Mouse (Mus musculus) midbrain, embryonic 11.5 days (tissue): ENCODE results near the gene Ctsk. TPM values are rescaled to one million over a fixed set of nuclear protein-coding genes. Genes with fewer than 3 reads are reported as not detected.
A peak's percentile ranks its signal among the peaks of the same experiment; 100 is the strongest.

Source experiments
- ATAC-seq: fragments of 200-750 bp; cut with Nextera tagmentation; 2 replicates; pipeline ENCODE4 v1.8.0; 2017; ENCODE audit warnings: moderate TSS enrichment, moderate library complexity; ENCODE audit not compliant: low FRiP score
- DNase-seq: peaks from one replicate; pipeline ENCODE4 v3.0.0; 2015; ENCODE audit warnings: low spot score; ENCODE audit errors: missing footprints
- H3K27ac ChIP-seq: fragments of 300-500 bp; sonication (generic); 2 replicates; pipeline ENCODE4 v1.5.1; 2014; ENCODE audit warnings: low read depth, low read length
- H3K27me3 ChIP-seq: fragments of 300-500 bp; sonication (generic); 2 replicates; pipeline ENCODE4 v1.6.1; 2014; ENCODE audit warnings: mild to moderate bottlenecking, low read length, moderate library complexity, mixed read lengths; ENCODE audit not compliant: control insufficient read depth, insufficient read depth
- H3K36me3 ChIP-seq: fragments of 300-500 bp; sonication (generic); 2 replicates; pipeline ENCODE4 v1.6.1; 2014; ENCODE audit warnings: mild to moderate bottlenecking, low read length, moderate library complexity, mixed read lengths; ENCODE audit not compliant: control insufficient read depth, insufficient read depth
- H3K4me1 ChIP-seq: fragments of 300-500 bp; sonication (generic); 2 replicates; pipeline ENCODE4 v1.6.1; 2014; ENCODE audit warnings: low read length; ENCODE audit not compliant: control insufficient read depth, insufficient read depth
- H3K4me2 ChIP-seq: fragments of 300-500 bp; sonication (generic); 2 replicates; pipeline ENCODE4 v1.6.1; 2014; ENCODE audit warnings: mild to moderate bottlenecking, moderate library complexity
- H3K4me3 ChIP-seq: fragments of 300-500 bp; sonication (generic); 2 replicates; pipeline ENCODE4 v1.5.1; 2014; ENCODE audit warnings: low read depth, low read length
- H3K9ac ChIP-seq: fragments of 300-500 bp; sonication (generic); 2 replicates; pipeline ENCODE4 v1.6.1; 2014; ENCODE audit warnings: low read length
- H3K9me3 ChIP-seq: fragments of 300-500 bp; sonication (generic); 2 replicates; pipeline ENCODE4 v1.6.1; 2016; ENCODE audit warnings: low read length; ENCODE audit not compliant: control insufficient read depth
- WGBS: fragments of 180-500 bp; shearing (Covaris S2); extraction: QIAGEN DNeasy Blood & Tissue Kit; methylation state at CpG from one replicate; pipeline ENCODE4 v1.1.7; 2014; 5-methylcytosine and 5-hydroxymethylcytosine counted together
- polyA plus RNA-seq: library from polyadenylated mRNA; unstranded; fragments of >200 nt; fragmentation: Nextera tagmentation; extraction: Ambion mirVana; gene quantifications from 2 replicates; pipeline ENCODE4 v1.2.1, GENCODE M21; 2014

The Ctsk gene
- 6.7 and 8.0 TPM in 2 replicates for polyA plus RNA-seq

DNA sequence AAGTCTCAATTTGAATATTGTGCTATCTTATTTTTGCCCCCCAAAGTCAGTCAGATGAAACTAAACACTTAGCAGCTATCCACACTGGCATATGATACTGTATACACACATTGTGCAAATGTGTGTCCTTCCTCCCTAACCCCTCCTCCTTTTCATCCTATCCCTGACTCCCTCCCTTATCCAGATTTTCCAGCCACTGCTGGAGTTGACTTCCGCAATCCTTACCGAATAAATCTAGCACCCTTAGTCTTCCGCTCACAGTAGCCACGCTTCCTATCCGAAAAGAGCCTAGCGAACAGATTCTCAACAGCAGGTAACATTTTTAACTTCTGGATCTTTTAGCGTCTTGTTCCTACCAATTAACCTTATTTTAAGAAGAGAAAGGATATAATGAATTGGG is at the start of gene Ctsk:
Gene Ctsk (plus strand): TSS at position 233 of the 400 bp plus-strand sequence.
- H3K27me3 ChIP-seq: no peaks in the 10 kb centered on the region
- 87% methylated on average over 7 of the region's 7 CpGs for WGBS
- DNase-seq: no peak
- no peak within 1 kb of the TSS for H3K4me3 ChIP-seq
- no peak within 1 kb of the TSS for H3K9ac ChIP-seq
- H3K36me3 ChIP-seq: no peaks in the 10 kb centered on the region; the same call in 1 of the 2 replicates
- H3K9me3 ChIP-seq: no peaks in the 10 kb centered on the region
- peaks cover 2% of the 10 kb centered on the region; the same call in 1 of the 2 replicates for H3K4me1 ChIP-seq
- ATAC-seq: no peak
- no peak within 1 kb of the TSS for H3K27ac ChIP-seq
- no peak within 1 kb of the TSS for H3K4me2 ChIP-seq

DNA sequence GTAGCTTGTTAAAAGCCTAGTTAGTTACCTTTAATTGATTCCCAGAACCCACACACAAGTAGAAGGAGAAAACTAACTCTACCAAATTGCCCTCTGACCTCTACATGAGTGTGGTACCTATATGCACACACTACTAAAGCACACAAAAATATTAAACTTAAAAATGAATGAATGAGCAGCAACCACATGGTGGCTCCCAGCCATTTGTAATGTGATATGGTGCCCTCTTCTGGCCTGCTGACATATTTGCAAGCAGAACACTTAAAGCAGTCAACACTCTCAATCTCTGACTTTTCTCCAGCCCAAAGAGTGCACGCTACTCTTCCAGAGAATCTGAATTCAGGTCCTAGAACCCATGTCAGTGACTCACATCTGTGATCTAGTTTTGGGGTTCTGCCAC is 48.6 kb upstream of the Ctsk start:
- Histone ChIP-seq H3K36me3 (0 out of 2 replicates have a peak, but pooled peaks cover 2% of the 10 kb centered on the region), H3K27ac (no peak overlapping the region), H3K27me3 (no peaks in the 10 kb centered on the region), H3K9me3 (no peaks in the 10 kb centered on the region), H3K4me1 (no peaks in the 10 kb centered on the region), H3K9ac (no peak overlapping the region), H3K4me3 (no peak overlapping the region), H3K4me2 (no peak overlapping the region)
- ATAC-seq (no peak), DNase-seq (peak; percentile 87)
- WGBS: 63% methylated on average over 1 of the region's 1 CpGs

DNA sequence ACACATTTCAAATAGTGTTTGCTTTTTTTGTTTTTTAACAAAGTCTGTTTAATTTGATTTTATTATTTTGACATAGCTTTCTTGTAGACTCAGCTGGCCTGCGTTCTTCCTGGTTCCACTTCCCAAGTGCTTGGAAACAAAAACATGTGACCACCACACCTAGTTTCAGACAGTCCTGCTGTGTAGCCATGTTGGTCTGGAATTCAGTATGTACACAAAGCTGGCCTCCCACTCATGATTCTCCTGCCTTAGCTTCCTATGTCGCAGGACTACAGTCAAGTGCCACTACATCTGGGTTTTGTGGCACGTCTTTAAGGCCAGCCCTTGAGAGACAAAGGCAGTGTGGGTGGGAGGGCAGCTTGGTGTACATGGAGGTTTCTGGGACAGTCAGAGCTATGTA is 48.1 kb upstream of the Ctsk start:
- no peaks in the 10 kb centered on the region for H3K4me1 ChIP-seq
- no peak overlapping the region for H3K9ac ChIP-seq
- H3K4me2 ChIP-seq: no peak overlapping the region
- DNase-seq (no peak), ATAC-seq (no peak)
- no peaks in the 10 kb centered on the region for H3K9me3 ChIP-seq
- H3K4me3 ChIP-seq: no peak overlapping the region
- 89% methylated on average over 3 of the region's 3 CpGs for WGBS
- H3K36me3 ChIP-seq: 0 out of 2 replicates have a peak, but pooled peaks cover 2% of the 10 kb centered on the region
- H3K27ac ChIP-seq: no peak overlapping the region
- no peaks in the 10 kb centered on the region for H3K27me3 ChIP-seq

DNA sequence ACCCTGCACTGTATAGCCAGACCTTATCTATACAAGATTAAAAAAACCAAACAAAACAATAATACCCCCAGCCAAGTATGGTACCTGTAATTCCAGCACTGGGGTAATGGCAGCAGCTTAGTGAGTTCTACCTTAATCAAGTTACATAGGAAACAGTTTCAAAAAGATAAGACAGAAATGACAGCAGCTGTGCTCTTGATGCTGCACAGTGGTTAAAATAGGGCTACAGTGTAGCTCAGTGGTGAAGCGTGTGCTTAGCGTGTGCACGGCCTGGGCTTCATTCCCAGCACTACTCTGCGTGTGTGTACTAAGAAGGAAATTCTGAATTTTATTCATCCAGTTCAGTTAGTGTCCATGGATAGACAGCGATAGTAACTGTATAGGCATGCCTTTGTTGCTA is 42.7 kb upstream of the Ctsk start:
- Histone ChIP-seq H3K4me3 (no peak overlapping the region), H3K27me3 (no peaks in the 10 kb centered on the region), H3K4me2 (no peak overlapping the region), H3K4me1 (no peaks in the 10 kb centered on the region), H3K27ac (no peak overlapping the region), H3K9me3 (no peaks in the 10 kb centered on the region), H3K9ac (no peak overlapping the region), H3K36me3 (0 out of 2 replicates have a peak, but pooled peaks cover 2% of the 10 kb centered on the region)
- ATAC-seq: no peak
- DNase-seq: no peak
- 98% methylated on average over 5 of the region's 5 CpGs for WGBS

DNA sequence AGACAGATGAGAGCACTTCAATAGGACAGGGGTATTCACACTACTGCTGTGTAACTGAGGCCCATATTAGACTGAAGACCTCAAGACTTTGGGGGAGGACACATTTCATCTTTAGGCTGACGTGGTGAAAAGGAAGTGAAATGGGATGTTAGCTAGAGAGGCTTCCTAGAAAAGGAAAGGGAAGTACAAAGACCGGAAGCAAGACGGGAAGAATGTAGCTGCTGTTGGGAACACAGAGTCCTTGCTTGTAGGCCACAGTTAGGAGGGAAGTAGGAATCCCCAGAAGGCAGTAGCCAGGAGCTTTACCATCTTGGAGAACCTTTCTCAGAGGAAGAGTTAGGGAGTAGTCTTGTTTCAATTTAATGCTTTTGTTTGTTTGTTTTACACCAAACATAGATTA is 41.3 kb upstream of the Ctsk start:
- Histone ChIP-seq H3K9me3 (no peaks in the 10 kb centered on the region), H3K4me2 (no peak overlapping the region), H3K4me3 (no peak overlapping the region), H3K9ac (no peak overlapping the region), H3K36me3 (no peaks in the 10 kb centered on the region), H3K27ac (no peak overlapping the region), H3K27me3 (no peaks in the 10 kb centered on the region), H3K4me1 (no peaks in the 10 kb centered on the region)
- WGBS: 79% methylated on average over 3 of the region's 3 CpGs
- DNase-seq: no peak
- ATAC-seq: no peak

DNA sequence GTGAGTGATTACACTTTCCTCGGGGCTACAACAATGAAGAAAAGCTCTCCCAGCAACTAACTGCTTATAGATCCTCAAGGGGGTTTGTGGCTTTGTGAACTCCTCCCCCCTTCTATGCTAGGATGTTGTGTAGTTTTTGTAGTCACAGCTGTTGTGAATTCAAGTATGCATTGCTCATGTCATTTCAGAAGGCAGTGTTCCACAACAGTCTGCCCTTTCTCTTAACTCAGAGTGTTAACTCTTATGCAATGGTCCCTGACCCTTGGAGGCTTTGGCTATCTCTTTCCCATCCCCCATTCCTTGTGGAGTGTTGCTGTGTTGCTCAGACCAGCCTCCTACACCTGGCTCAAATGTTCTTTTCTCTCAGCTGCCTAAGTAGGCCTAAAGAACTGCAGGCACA is 39.7 kb upstream of the Ctsk start:
- Histone ChIP-seq H3K4me2 (no peak overlapping the region), H3K27ac (no peak overlapping the region), H3K4me1 (no peaks in the 10 kb centered on the region), H3K4me3 (no peak overlapping the region), H3K9ac (no peak overlapping the region), H3K9me3 (no peaks in the 10 kb centered on the region), H3K36me3 (no peaks in the 10 kb centered on the region), H3K27me3 (no peaks in the 10 kb centered on the region)
- WGBS: 85% methylated on average over 1 of the region's 1 CpGs
- ATAC-seq (no peak), DNase-seq (no peak)

DNA sequence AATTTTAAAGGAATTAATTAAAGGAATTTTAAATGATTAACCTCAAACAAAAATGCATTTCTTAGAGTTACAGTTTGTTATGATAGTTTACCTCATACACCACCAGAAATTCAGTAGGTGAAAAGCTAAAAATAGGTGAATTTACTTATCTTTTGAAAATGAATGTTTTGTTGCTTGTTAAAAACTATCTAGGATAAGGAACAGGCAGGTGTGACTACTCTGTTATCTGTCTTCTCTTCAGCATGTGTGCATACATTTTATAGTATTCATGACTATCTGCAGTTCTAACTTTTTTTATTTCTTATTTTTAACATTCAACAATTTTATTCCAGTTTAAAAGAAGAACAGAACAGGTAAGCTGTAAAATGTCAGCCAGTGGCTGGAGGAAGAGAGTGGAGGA is 35.2 kb upstream of the Ctsk start:
- H3K36me3 ChIP-seq: no peaks in the 10 kb centered on the region; the same call in 1 of the 2 replicates
- H3K9me3 ChIP-seq: no peaks in the 10 kb centered on the region
- DNase-seq (no peak), ATAC-seq (no peak)
- no peak overlapping the region for H3K27ac ChIP-seq
- no peak overlapping the region for H3K4me2 ChIP-seq
- H3K27me3 ChIP-seq: no peaks in the 10 kb centered on the region
- no peaks in the 10 kb centered on the region for H3K4me1 ChIP-seq
- no peak overlapping the region for H3K4me3 ChIP-seq
- no peak overlapping the region for H3K9ac ChIP-seq

DNA sequence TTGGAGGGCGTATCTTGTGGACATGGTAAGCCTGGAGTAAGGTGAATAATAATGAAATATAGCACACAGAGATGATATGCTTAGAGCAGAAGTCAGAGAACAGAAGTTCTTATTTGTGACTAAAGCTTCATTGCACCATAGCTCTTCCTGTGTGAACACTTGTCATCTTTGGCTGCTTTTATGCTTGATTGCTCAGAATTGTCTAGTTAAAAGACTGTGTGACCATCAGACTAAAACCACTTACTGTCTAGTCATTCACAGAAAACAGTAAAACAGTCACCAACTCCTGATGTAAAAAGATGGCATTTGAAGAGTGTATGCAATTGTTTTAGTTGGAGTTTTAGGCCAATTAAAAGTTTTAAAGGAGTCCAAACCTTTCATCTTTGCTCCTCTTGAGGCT is 20.1 kb upstream of the Ctsk start:
- DNase-seq: no peak
- 84% methylated on average over 1 of the region's 1 CpGs for WGBS
- Histone ChIP-seq H3K9ac (no peak overlapping the region), H3K4me2 (no peak overlapping the region), H3K27ac (no peak overlapping the region), H3K4me3 (no peak overlapping the region), H3K36me3 (peaks cover 10% of the 10 kb centered on the region), H3K27me3 (no peaks in the 10 kb centered on the region), H3K4me1 (no peaks in the 10 kb centered on the region), H3K9me3 (no peaks in the 10 kb centered on the region)
- no peak for ATAC-seq

DNA sequence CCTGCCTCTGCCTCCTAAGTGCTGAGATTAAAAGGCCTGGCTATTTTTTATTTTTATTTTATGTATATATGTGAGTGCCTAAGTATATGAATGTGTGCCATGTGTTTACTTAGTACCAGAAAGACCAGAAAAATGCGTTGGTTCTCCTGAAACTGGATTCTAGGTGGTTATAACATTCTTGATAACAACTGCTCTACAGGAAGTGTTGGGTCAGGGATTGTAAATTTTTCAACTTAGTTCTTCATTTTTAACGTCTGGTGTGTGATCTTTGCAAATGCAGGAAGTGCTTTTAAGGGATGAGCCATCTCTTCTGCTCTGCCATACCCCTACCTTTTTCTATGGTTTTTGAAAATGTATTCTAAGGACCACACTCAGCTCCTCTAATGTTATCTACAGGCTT is 12.6 kb upstream of the Ctsk start:
- peaks cover 5% of the 10 kb centered on the region; the same call in 1 of the 2 replicates for H3K36me3 ChIP-seq
- DNase-seq: no peak
- ATAC-seq: no peak
- no peaks in the 10 kb centered on the region for H3K4me1 ChIP-seq
- 91% methylated on average over 2 of the region's 2 CpGs for WGBS
- no peak overlapping the region for H3K27ac ChIP-seq
- H3K4me2 ChIP-seq: no peak overlapping the region
- no peaks in the 10 kb centered on the region for H3K9me3 ChIP-seq
- H3K9ac ChIP-seq: no peak overlapping the region
- H3K4me3 ChIP-seq: no peak overlapping the region
- H3K27me3 ChIP-seq: no peaks in the 10 kb centered on the region

DNA sequence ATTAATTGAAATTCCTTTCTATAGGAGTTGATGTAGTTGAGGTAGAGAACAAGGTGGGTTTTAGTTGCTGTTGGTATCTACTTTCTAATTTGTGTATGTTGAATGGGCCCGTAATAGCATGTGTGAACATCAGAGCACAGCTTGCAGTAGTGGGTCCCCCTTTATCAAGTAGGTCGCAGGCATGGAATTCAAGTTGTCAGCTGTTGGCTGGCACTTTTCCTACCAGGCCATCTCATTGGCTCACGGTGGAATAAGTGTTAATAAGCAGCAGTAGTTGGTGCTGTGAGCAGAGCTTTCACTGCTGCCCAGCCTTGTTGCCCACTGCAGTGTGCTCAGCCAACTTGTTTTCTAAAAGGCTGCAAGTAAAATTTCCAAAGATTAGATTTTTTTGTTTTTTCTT is 10.4 kb upstream of the Ctsk start:
- Histone ChIP-seq H3K4me3 (no peak overlapping the region), H3K4me2 (no peak overlapping the region), H3K27ac (no peak overlapping the region), H3K27me3 (no peaks in the 10 kb centered on the region), H3K36me3 (peaks cover 8% of the 10 kb centered on the region; the same call in 1 of the 2 replicates), H3K9ac (no peak overlapping the region), H3K4me1 (no peaks in the 10 kb centered on the region), H3K9me3 (no peaks in the 10 kb centered on the region)
- DNase-seq: no peak
- ATAC-seq: no peak
- WGBS: 95% methylated on average over 3 of the region's 3 CpGs
